Mouse (Mus musculus): Measurements from ENCODE around the gene Gm20388.

DNA sequence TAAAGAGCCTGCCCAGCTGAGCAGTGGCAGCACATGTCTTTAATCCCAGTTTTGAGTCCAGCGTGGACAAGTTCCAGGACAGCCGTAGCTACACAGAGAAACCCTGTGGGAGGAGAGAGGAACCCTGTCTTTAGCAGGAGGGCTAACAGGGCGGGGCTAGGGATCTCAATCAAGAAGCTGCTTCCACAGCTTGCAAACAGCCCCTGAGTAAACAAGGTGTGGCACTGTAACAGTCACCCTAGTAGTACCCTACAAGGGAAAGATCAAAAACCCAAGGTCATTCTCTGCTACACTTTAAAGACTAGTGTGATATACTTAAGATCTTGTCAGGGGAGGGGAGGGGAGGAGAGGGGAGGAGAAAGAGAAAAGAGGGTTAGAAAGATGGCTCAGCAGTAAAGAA lies 3126.3 kb downstream of the Gm20388 start:
- TF ChIP-seq CTCF (IDR thresholded peaks at IDR 0.05; ENCODE audit: control insufficient read depth, insufficient read depth, low read length) (no peak), POLR2A (IDR thresholded peaks at IDR 0.05; ENCODE audit: borderline replicate concordance, control insufficient read depth, low read depth, low read length) (no peak)

Measured in bone marrow, adult 2 months (tissue).